Mouse (Mus musculus): Measurements from ENCODE around the gene Frrs1l.

DNA sequence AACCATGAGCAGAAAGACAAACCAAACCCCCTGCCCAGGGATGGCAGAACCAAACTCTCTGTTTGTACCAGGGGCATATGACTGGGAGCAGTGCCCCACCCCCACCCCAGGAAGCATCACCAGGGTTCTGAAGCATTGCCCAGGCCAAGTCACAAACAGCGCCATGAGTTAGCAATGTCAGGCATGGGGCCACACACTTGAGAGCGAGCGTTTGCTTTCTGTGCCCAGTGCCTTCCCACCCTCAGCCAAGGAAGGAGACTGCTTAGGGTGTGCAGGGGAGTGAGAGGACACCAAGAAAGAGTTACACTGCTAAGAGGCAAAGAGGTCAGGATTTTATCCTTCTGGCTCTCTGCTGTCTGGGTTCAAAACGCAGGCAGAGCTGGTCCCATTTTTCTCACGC lies 20.2 kb upstream of the Frrs1l start:
- TF ChIP-seq POLR2A (IDR thresholded peaks at IDR 0.05; ENCODE audit: control insufficient read depth, low read depth, low read length), result no peak
- TF ChIP-seq CTCF (IDR thresholded peaks at IDR 0.05; ENCODE audit: control insufficient read depth, insufficient read depth, insufficient replicate concordance, low read depth, low read length), result no peak
